Comparison of ENCODE assay signal across 9 mouse cellular contexts in the genomic region with DNA sequence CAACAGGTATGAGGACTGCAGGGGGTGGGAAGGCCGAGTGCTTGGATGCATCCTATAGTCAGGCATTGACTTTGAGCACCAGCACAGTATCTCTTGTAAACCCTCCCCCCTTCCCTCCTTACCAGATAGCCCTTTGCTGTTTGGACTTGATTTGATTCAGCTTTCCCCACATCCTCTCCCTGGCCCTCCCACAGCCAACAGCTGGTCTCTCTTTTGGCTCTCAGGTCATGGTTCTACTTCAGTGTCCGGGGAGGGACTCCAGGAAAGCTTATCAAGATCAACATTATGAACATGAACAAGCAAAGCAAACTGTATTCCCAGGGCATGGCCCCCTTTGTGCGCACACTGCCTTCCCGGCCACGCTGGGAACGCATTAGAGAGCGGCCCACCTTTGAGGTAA. TPM values are rescaled to one million over a fixed set of nuclear protein-coding genes. Genes with fewer than 3 reads are reported as not detected.
DNase-seq lines count a peak whose midpoint lies in the region; ATAC-seq and TF ChIP-seq lines count a peak whose summit lies in the region.
"Had no signal": no experiment of that assay in that cellular context is flagged by ENCODE, and none has a peak within 500 bp of the region (broad histone marks: within the 10 kb centered on the region; RNA-seq: fewer than 3 reads in every experiment).

No protein-coding gene starts in this region.

- no peaks in the 10 kb centered on the region for H3K9me3 ChIP-seq in heart, embryonic 16.5 days (replicated peaks; ENCODE audit: control insufficient read depth, low read length)
- no peaks in the 10 kb centered on the region for H3K9me3 ChIP-seq in embryonic facial prominence, embryonic 10.5 days
- no peaks in the 10 kb centered on the region for H3K9me3 ChIP-seq in hindbrain, postnatal 0 days (ENCODE audit: low read length)
- no peaks in the 10 kb centered on the region for H3K9me3 ChIP-seq in midbrain, embryonic 14.5 days (ENCODE audit: control insufficient read depth, low read length)

- ATAC-seq in heart, embryonic 16.5 days (replicated peaks; ENCODE audit: extremely low read depth, insufficient read depth, low FRiP score): no peak
- ATAC-seq in hindbrain, postnatal 0 days: no peak
- ATAC-seq in midbrain, embryonic 14.5 days (ENCODE audit: low FRiP score, low TSS enrichment): no peak

- H3K4me3 ChIP-seq in heart, embryonic 16.5 days (ENCODE audit: low read length): no peak overlapping the region
- H3K4me3 ChIP-seq in embryonic facial prominence, embryonic 10.5 days: peak overlapping the region; percentile 77
- no peak overlapping the region for H3K4me3 ChIP-seq in hindbrain, postnatal 0 days (ENCODE audit: low read length)
- H3K4me3 ChIP-seq in midbrain, embryonic 14.5 days (replicated peaks; ENCODE audit: low read depth, low read length): peak overlapping the region; percentile 72

- DNase-seq in heart, adult 18-20 months: no peak
- no peak for DNase-seq in embryonic facial prominence, embryonic 10.5 days (ENCODE audit: low spot score)
- no peak for DNase-seq in hindbrain, postnatal 0 days (ENCODE audit: low spot score)
- DNase-seq in midbrain, embryonic 14.5 days: no peak
- no peak for DNase-seq in natural killer cell, adult 2 months (ENCODE audit: low spot score in 2 of 2)
- DNase-seq in gastrocnemius, postnatal 25 days: no peak
- no peak for DNase-seq in thymus, postnatal 14 days
- DNase-seq: heart, postnatal 10 days had no signal

- peak overlapping the region; percentile 84 for H3K4me2 ChIP-seq in heart, embryonic 16.5 days (ENCODE audit: low read depth, low read length)
- peak overlapping the region; percentile 93 for H3K4me2 ChIP-seq in hindbrain, postnatal 0 days (ENCODE audit: low read depth, low read length)
- peak overlapping the region; percentile 78 for H3K4me2 ChIP-seq in midbrain, embryonic 14.5 days (ENCODE audit: low read length)

- no peak for TF ChIP-seq CTCF in hindbrain, postnatal 0 days (IDR thresholded peaks at IDR 0.05; ENCODE audit: low read depth)

- peaks cover 34% of the 10 kb centered on the region for H3K36me3 ChIP-seq in heart, embryonic 16.5 days (ENCODE audit: control insufficient read depth, insufficient read depth)
- H3K36me3 ChIP-seq in embryonic facial prominence, embryonic 10.5 days (replicated peaks): peaks cover 51% of the 10 kb centered on the region
- H3K36me3 ChIP-seq in hindbrain, postnatal 0 days (ENCODE audit: insufficient read depth, low read length): peaks cover 40% of the 10 kb centered on the region
- H3K36me3 ChIP-seq in midbrain, embryonic 14.5 days (ENCODE audit: control insufficient read depth, insufficient read depth, low read length): peaks cover 48% of the 10 kb centered on the region

- H3K9ac ChIP-seq in heart, embryonic 16.5 days (ENCODE audit: low read length): no peak overlapping the region
- peak overlapping the region; percentile 84; the same call in 1 of the 2 replicates for H3K9ac ChIP-seq in hindbrain, postnatal 0 days (replicated peaks; ENCODE audit: low read length)
- H3K9ac ChIP-seq in midbrain, embryonic 14.5 days (replicated peaks; ENCODE audit: low read length): peak overlapping the region; percentile 84; the same call in 1 of the 2 replicates

- H3K27ac ChIP-seq in heart, embryonic 16.5 days (ENCODE audit: low read length): no peak overlapping the region
- peak overlapping the region; percentile 99 for H3K27ac ChIP-seq in embryonic facial prominence, embryonic 10.5 days (replicated peaks)
- H3K27ac ChIP-seq in hindbrain, postnatal 0 days: 0 out of 2 replicates have a peak overlapping the region, but pooled peaks have one; percentile 97
- no peak overlapping the region for H3K27ac ChIP-seq in midbrain, embryonic 14.5 days (replicated peaks; ENCODE audit: low read depth, low read length)

- H3K27me3 ChIP-seq in heart, embryonic 16.5 days (ENCODE audit: control insufficient read depth, insufficient read depth, low read length): no peaks in the 10 kb centered on the region
- no peaks in the 10 kb centered on the region for H3K27me3 ChIP-seq in embryonic facial prominence, embryonic 10.5 days (replicated peaks; ENCODE audit: low read depth, poor library complexity, severe bottlenecking)
- no peaks in the 10 kb centered on the region for H3K27me3 ChIP-seq in hindbrain, postnatal 0 days (ENCODE audit: insufficient read depth, low read length)
- no peaks in the 10 kb centered on the region for H3K27me3 ChIP-seq in midbrain, embryonic 14.5 days (ENCODE audit: control insufficient read depth, insufficient read depth, low read length)

- WGBS in heart, embryonic 16.5 days: 80% methylated on average over 7 of the region's 7 CpGs
- WGBS in embryonic facial prominence, embryonic 10.5 days: 80% methylated on average over 7 of the region's 7 CpGs
- 84% methylated on average over 7 of the region's 7 CpGs for WGBS in hindbrain, postnatal 0 days
- WGBS in midbrain, embryonic 14.5 days: 87% methylated on average over 7 of the region's 7 CpGs

- peaks cover 16% of the 10 kb centered on the region for H3K4me1 ChIP-seq in heart, embryonic 16.5 days (ENCODE audit: control insufficient read depth, insufficient read depth, low read length)
- H3K4me1 ChIP-seq in embryonic facial prominence, embryonic 10.5 days: peaks cover 29% of the 10 kb centered on the region
- peaks cover 5% of the 10 kb centered on the region; the same call in 1 of the 2 replicates for H3K4me1 ChIP-seq in hindbrain, postnatal 0 days (ENCODE audit: insufficient read depth, low read length)
- H3K4me1 ChIP-seq in midbrain, embryonic 14.5 days (ENCODE audit: control insufficient read depth, insufficient read depth, low read length): peaks cover 11% of the 10 kb centered on the region

RNA-seq across cellular contexts. Expression of gene Agbl5, which starts 1.9 kb away (rescaled TPM):
- 10.8 and 11.8 TPM in 2 replicates for polyA plus RNA-seq in heart, embryonic 16.5 days (2015; fragmentation: Nextera tagmentation; extraction: Ambion mirVana)
- total RNA-seq in heart, adult 18-20 months (2021): 1 to 10 TPM; 7.2 to 7.3 TPM
- polyA plus RNA-seq in embryonic facial prominence, embryonic 10.5 days (2016; fragmentation: Nextera tagmentation; extraction: Ambion mirVana): 21.8 and 26.9 TPM in 2 replicates
- 58.7 and 61.8 TPM in 2 replicates for total RNA-seq in hindbrain, postnatal 0 days (2014; rRNA removed)
- 14.9 and 18.0 TPM in 2 replicates for polyA plus RNA-seq in hindbrain, postnatal 0 days (2015; fragmentation: Nextera tagmentation; extraction: Ambion mirVana)
- 25.9 and 27.8 TPM in 2 replicates for polyA plus RNA-seq in midbrain, embryonic 14.5 days (2014; fragmentation: Nextera tagmentation; extraction: Ambion mirVana)
- 1 to 10 TPM; 2.0 to 2.5 TPM for total RNA-seq in gastrocnemius, postnatal 25 days (2021)

RNA-seq across cellular contexts. Expression of gene Ost4, which starts 17.2 kb away (rescaled TPM):
- polyA plus RNA-seq in heart, embryonic 16.5 days (2015; fragmentation: Nextera tagmentation; extraction: Ambion mirVana): 349 and 355 TPM in 2 replicates
- 100 to 1,000 TPM; 146 to 159 TPM for total RNA-seq in heart, adult 18-20 months (2021)
- polyA plus RNA-seq in embryonic facial prominence, embryonic 10.5 days (2016; fragmentation: Nextera tagmentation; extraction: Ambion mirVana): 399 and 407 TPM in 2 replicates
- total RNA-seq in hindbrain, postnatal 0 days (2014; rRNA removed): 109 and 179 TPM in 2 replicates
- polyA plus RNA-seq in hindbrain, postnatal 0 days (2015; fragmentation: Nextera tagmentation; extraction: Ambion mirVana): 224 and 236 TPM in 2 replicates
- 246 and 266 TPM in 2 replicates for polyA plus RNA-seq in midbrain, embryonic 14.5 days (2014; fragmentation: Nextera tagmentation; extraction: Ambion mirVana)
- total RNA-seq in gastrocnemius, postnatal 25 days (2021): 100 to 1,000 TPM; 103 to 117 TPM

RNA-seq across cellular contexts. Expression of gene Tmem214, which starts 22.6 kb away (rescaled TPM):
- polyA plus RNA-seq in heart, embryonic 16.5 days (2015; fragmentation: Nextera tagmentation; extraction: Ambion mirVana): 58.8 and 61.7 TPM in 2 replicates
- 10 to 100 TPM; 34.4 to 38.6 TPM for total RNA-seq in heart, adult 18-20 months (2021)
- polyA plus RNA-seq in embryonic facial prominence, embryonic 10.5 days (2016; fragmentation: Nextera tagmentation; extraction: Ambion mirVana): 68.7 and 71.1 TPM in 2 replicates
- 86.7 and 89.5 TPM in 2 replicates for total RNA-seq in hindbrain, postnatal 0 days (2014; rRNA removed)
- 59.1 and 59.2 TPM in 2 replicates for polyA plus RNA-seq in hindbrain, postnatal 0 days (2015; fragmentation: Nextera tagmentation; extraction: Ambion mirVana)
- polyA plus RNA-seq in midbrain, embryonic 14.5 days (2014; fragmentation: Nextera tagmentation; extraction: Ambion mirVana): 46.7 and 55.5 TPM in 2 replicates
- 10 to 100 TPM; 25.2 to 35.0 TPM for total RNA-seq in gastrocnemius, postnatal 25 days (2021)

RNA-seq across cellular contexts. Expression of gene Emilin1, which starts 22.8 kb away (rescaled TPM):
- 145 and 157 TPM in 2 replicates for polyA plus RNA-seq in heart, embryonic 16.5 days (2015; fragmentation: Nextera tagmentation; extraction: Ambion mirVana)
- total RNA-seq in heart, adult 18-20 months (2021): 10 to 100 TPM; 14.2 to 16.9 TPM
- polyA plus RNA-seq in embryonic facial prominence, embryonic 10.5 days (2016; fragmentation: Nextera tagmentation; extraction: Ambion mirVana): 158 and 162 TPM in 2 replicates
- total RNA-seq in hindbrain, postnatal 0 days (2014; rRNA removed): 8.1 and 9.3 TPM in 2 replicates
- 10.3 and 10.5 TPM in 2 replicates for polyA plus RNA-seq in hindbrain, postnatal 0 days (2015; fragmentation: Nextera tagmentation; extraction: Ambion mirVana)
- polyA plus RNA-seq in midbrain, embryonic 14.5 days (2014; fragmentation: Nextera tagmentation; extraction: Ambion mirVana): 3.7 and 11.2 TPM in 2 replicates
- total RNA-seq in gastrocnemius, postnatal 25 days (2021): 10 to 100 TPM in 1 of 2 experiments, 1 to 10 TPM in 1; 9.3 to 10.9 TPM

RNA-seq across cellular contexts. Expression of gene Khk, which starts 30.9 kb away (rescaled TPM):
- 12.9 and 15.0 TPM in 2 replicates for polyA plus RNA-seq in heart, embryonic 16.5 days (2015; fragmentation: Nextera tagmentation; extraction: Ambion mirVana)
- total RNA-seq in heart, adult 18-20 months (2021): 10 to 100 TPM; 27.1 to 28.5 TPM
- 8.1 and 9.9 TPM in 2 replicates for polyA plus RNA-seq in embryonic facial prominence, embryonic 10.5 days (2016; fragmentation: Nextera tagmentation; extraction: Ambion mirVana)
- total RNA-seq in hindbrain, postnatal 0 days (2014; rRNA removed): 3.0 and 14.6 TPM in 2 replicates
- 16.5 and 17.4 TPM in 2 replicates for polyA plus RNA-seq in hindbrain, postnatal 0 days (2015; fragmentation: Nextera tagmentation; extraction: Ambion mirVana)
- 7.0 and 7.4 TPM in 2 replicates for polyA plus RNA-seq in midbrain, embryonic 14.5 days (2014; fragmentation: Nextera tagmentation; extraction: Ambion mirVana)
- total RNA-seq in gastrocnemius, postnatal 25 days (2021): 10 to 100 TPM; 25.2 to 34.5 TPM

Comparison
In these comparisons a context has a peak if more than half of its experiments do, and no peak if none do; other contexts are left out.
1. H3K27ac ChIP-seq: peak in embryonic facial prominence, embryonic 10.5 days (single experiment) and hindbrain, postnatal 0 days (single experiment); none in heart, embryonic 16.5 days (single experiment) and midbrain, embryonic 14.5 days (single experiment).
2. H3K4me3 ChIP-seq: peak in embryonic facial prominence, embryonic 10.5 days (single experiment) and midbrain, embryonic 14.5 days (single experiment); none in heart, embryonic 16.5 days (single experiment) and hindbrain, postnatal 0 days (single experiment).
3. Peak in every context shown above with its lines, with median percentiles within 50 percentile points of each other: H3K4me2 ChIP-seq.